Mouse (Mus musculus) lung, embryonic 14.5 days (tissue): ENCODE measurements around the gene Farsb. TPM values are rescaled to one million over a fixed set of nuclear protein-coding genes. Genes with fewer than 3 reads are reported as not detected.

Source experiments
- ATAC-seq: fragments of 200-750 bp; cut with Nextera tagmentation; 2 replicates; pipeline ENCODE4 v1.8.0; 2017; ENCODE audit warnings: mild to moderate bottlenecking, moderate TSS enrichment, moderate library complexity; ENCODE audit not compliant: insufficient read depth
- DNase-seq: peaks from one replicate; pipeline ENCODE4 v3.0.0-alpha.2; 2015
- H3K27ac ChIP-seq: fragments of 300-500 bp; sonication (generic); 2 replicates; pipeline ENCODE4 v1.5.1; 2014; ENCODE audit warnings: low read depth, mild to moderate bottlenecking, moderate library complexity
- H3K27me3 ChIP-seq: fragments of 300-500 bp; sonication (generic); 2 replicates; pipeline ENCODE4 v1.6.1; 2014; ENCODE audit warnings: low read length, control low read depth; ENCODE audit not compliant: insufficient read depth
- H3K36me3 ChIP-seq: fragments of 300-500 bp; sonication (generic); 2 replicates; pipeline ENCODE4 v1.6.1; 2014; ENCODE audit warnings: control low read depth; ENCODE audit not compliant: insufficient read depth
- H3K4me1 ChIP-seq: fragments of 300-500 bp; sonication (generic); 2 replicates; pipeline ENCODE4 v1.6.1; 2014; ENCODE audit warnings: antibody characterized with exemption, control low read depth; ENCODE audit not compliant: insufficient read depth
- H3K4me2 ChIP-seq: fragments of 300-500 bp; sonication (generic); 2 replicates; pipeline ENCODE4 v1.6.1; 2014; ENCODE audit warnings: mild to moderate bottlenecking
- H3K4me3 ChIP-seq: fragments of 300-500 bp; sonication (generic); 2 replicates; pipeline ENCODE4 v1.5.1; 2014; ENCODE audit warnings: low read depth, low read length
- H3K9ac ChIP-seq: fragments of 300-500 bp; sonication (generic); 2 replicates; pipeline ENCODE4 v1.6.1; 2014
- H3K9me3 ChIP-seq: fragments of 300-500 bp; sonication (generic); 2 replicates; pipeline ENCODE4 v1.6.1; 2016; ENCODE audit warnings: low read depth, low read length, control low read depth
- CTCF ChIP-seq: IDR thresholded peaks from 2 replicates; pipeline ENCODE4 v1.5.1; 2016; ENCODE audit warnings: antibody characterized with exemption, low read depth
- WGBS: fragments of 180-500 bp; shearing (Covaris S2); extraction: QIAGEN DNeasy Blood & Tissue Kit; methylation state at CpG from one replicate; pipeline ENCODE4 v1.1.7; 2014; 5-methylcytosine and 5-hydroxymethylcytosine counted together
- polyA plus RNA-seq: library from polyadenylated mRNA; unstranded; fragments of >200 nt; fragmentation: Nextera tagmentation; extraction: Ambion mirVana; gene quantifications from 2 replicates; pipeline ENCODE4 v1.2.1, GENCODE M21; 2014

The Farsb gene
- polyA plus RNA-seq, 1 experiment from 2014 or later, result 140 TPM

DNA sequence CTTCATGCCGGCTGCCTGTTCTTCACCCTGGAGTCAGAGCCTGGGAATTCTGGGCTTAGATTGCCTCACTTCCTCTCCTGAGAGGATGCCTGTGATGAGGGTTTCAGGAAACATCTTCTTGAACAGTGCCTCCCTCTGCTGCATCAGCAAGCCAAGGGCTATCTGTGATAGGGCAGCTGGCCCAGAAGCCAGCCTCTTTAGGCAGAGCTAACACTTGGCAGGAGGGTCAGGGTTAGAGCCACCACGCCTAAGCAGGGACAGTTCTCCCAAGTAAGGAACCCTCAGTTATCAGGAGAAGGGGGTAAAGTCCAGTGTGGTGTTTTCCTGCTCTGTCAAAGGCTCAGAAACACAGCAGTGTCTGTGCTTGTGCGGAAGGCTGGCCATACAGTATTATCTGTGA is 88.9 kb downstream of the Farsb start:
- WGBS, result 57% methylated on average over 3 of the region's 3 CpGs
- Histone ChIP-seq H3K27me3 (no peaks in the 10 kb centered on the region), H3K4me2 (no peak overlapping the region), H3K9me3 (no peaks in the 10 kb centered on the region), H3K27ac (no peak overlapping the region), H3K9ac (no peak overlapping the region), H3K4me1 (no peaks in the 10 kb centered on the region), H3K36me3 (no peaks in the 10 kb centered on the region), H3K4me3 (no peak overlapping the region)
- ATAC-seq, result no peak
- DNase-seq, result no peak
- TF ChIP-seq CTCF, result no peak

DNA sequence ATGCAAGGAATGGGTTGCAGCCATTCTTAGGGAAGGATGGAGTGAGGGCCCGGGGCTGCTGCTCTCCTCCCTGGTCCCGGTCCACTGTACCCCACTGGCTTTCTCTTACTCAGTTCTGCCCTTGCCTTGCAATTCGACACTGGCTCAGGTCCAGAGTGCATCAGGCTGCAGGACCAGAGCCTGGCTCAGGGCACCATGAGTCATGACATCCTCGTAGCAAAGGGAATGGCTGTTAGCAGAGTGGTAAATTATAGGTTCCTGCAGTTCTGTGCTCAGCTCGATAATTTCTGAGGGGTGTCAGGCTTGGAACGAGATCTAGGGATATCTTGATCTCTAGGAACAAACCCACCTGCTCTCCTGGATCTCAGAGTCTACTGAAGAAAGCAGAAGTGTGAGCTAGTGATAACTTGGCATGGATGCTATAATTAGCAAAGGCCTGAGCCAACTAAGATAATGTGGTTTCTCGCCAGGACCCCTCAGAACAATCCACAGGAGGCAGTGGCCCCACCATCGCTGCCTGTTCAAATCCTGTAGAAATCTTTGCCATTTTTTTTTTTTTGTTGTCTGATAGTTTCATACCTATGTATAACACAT is 92.3 kb downstream of the Farsb start:
- Histone ChIP-seq H3K4me3 (no peak overlapping the region), H3K36me3 (no peaks in the 10 kb centered on the region), H3K4me1 (no peaks in the 10 kb centered on the region), H3K27ac (no peak overlapping the region), H3K27me3 (no peaks in the 10 kb centered on the region), H3K4me2 (no peak overlapping the region), H3K9ac (no peak overlapping the region), H3K9me3 (no peaks in the 10 kb centered on the region)
- TF ChIP-seq CTCF, result no peak
- DNase-seq (peak; percentile 6), ATAC-seq (no peak)
- WGBS, result 46% methylated on average over 8 of the region's 8 CpGs

DNA sequence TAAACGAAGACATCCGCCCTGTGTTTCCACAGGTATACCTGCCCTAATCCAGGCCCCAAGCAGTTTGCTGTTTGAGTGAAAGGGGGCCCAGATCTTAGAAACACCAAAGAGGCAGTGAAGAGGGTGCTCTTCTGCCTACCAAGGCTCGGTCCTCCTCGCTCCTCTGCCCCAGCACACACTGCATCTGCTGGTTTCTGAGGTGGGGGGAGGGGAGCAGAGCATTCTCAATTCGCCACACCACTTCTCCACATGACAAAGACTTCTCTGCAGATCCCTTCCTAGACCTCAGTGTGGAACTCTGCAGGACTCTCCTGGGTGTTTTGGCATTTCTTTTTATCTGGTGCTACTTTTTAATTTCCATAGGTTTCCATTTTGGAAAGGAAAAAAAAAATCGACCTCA is 93.0 kb downstream of the Farsb start:
- no peak overlapping the region for H3K4me3 ChIP-seq
- DNase-seq (no peak), ATAC-seq (no peak)
- no peaks in the 10 kb centered on the region for H3K4me1 ChIP-seq
- no peaks in the 10 kb centered on the region for H3K27me3 ChIP-seq
- H3K9me3 ChIP-seq, result no peaks in the 10 kb centered on the region
- H3K4me2 ChIP-seq, result no peak overlapping the region
- TF ChIP-seq CTCF, result no peak
- no peaks in the 10 kb centered on the region for H3K36me3 ChIP-seq
- WGBS, result 37% methylated on average over 6 of the region's 6 CpGs
- no peak overlapping the region for H3K9ac ChIP-seq
- no peak overlapping the region for H3K27ac ChIP-seq

DNA sequence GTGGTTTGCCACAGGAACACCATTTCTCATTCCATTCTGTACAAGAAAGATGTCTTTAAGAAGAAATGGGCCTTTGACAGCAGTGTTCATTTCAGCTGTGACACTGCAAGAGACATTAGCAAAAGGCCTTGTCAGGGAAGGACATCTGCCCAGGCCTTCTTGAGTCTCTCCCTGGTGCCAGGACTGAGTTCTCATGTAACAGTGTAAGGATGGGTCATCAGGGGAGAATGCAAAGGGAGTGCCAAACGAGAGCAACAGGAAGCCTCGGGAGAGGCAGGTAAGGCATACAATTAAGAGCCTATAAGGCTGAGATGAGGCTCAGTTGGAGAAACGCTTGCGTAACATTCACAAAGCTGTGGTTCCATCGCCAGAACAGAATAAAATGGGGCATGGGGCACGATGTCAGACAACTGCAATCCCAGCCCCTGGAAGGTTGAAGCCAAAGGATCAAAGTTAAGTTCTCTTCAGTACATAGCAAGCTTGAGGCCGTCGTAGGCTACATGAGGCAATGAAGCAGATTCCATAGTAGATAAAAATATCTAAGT is 93.4 kb downstream of the Farsb start:
- H3K4me1 ChIP-seq, result no peaks in the 10 kb centered on the region
- no peaks in the 10 kb centered on the region for H3K36me3 ChIP-seq
- no peak overlapping the region for H3K4me2 ChIP-seq
- TF ChIP-seq CTCF, result no peak
- no peak for ATAC-seq
- WGBS, result 61% methylated on average over 8 of the region's 8 CpGs
- no peaks in the 10 kb centered on the region for H3K9me3 ChIP-seq
- no peak for DNase-seq
- no peak overlapping the region for H3K9ac ChIP-seq
- no peak overlapping the region for H3K27ac ChIP-seq
- no peak overlapping the region for H3K4me3 ChIP-seq
- H3K27me3 ChIP-seq, result no peaks in the 10 kb centered on the region

DNA sequence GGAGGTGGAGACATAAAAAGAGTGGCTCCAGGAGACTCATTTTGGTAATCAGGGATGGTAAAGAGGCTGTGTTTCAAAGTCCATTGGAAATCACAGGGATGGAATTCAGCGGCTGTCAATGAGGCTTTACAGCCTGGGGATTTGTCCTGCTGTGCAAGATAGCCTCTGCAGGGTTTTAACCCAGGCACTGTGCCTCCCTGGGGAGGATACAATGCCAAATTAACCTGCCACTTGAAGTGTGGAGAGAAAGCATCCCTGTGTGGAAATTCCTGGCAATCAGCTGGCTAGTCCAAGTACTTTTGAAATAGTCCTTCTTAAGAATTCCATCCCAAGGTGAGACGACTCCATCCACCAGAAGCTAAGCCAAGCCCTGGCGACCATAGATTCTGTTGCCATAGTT is 99.8 kb downstream of the Farsb start:
- Histone ChIP-seq H3K27me3 (no peaks in the 10 kb centered on the region), H3K9ac (no peak overlapping the region), H3K36me3 (no peaks in the 10 kb centered on the region), H3K9me3 (no peaks in the 10 kb centered on the region), H3K4me2 (no peak overlapping the region), H3K4me3 (no peak overlapping the region), H3K4me1 (no peaks in the 10 kb centered on the region), H3K27ac (no peak overlapping the region)
- ATAC-seq (no peak), DNase-seq (no peak)
- no peak for TF ChIP-seq CTCF
- WGBS, result 28% methylated on average over 3 of the region's 3 CpGs

DNA sequence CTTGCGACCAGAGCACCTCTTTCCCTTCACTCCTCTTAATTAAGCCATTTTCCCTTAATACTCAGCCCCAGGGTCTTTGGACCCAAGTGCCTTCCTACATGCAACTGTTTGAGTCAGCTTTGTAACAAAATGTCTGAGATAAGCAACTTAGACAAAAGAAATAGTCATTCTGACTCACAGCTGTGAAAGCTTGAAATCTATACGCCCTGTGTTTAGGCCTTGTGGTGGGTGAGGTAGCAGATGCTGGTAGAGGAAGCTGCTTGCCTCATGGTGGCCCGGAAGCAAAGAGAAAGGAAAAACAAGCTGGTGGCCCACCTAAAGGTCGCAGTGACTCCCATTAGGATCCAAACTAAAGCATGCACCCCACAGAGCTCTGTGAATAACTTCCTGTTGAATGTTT is 100.8 kb downstream of the Farsb start:
- Histone ChIP-seq H3K27me3 (no peaks in the 10 kb centered on the region), H3K4me2 (no peak overlapping the region), H3K36me3 (no peaks in the 10 kb centered on the region), H3K27ac (no peak overlapping the region), H3K4me3 (no peak overlapping the region), H3K9me3 (no peaks in the 10 kb centered on the region), H3K4me1 (no peaks in the 10 kb centered on the region), H3K9ac (no peak overlapping the region)
- ATAC-seq, result no peak
- no peak for DNase-seq
- WGBS, result 62% methylated on average over 4 of the region's 4 CpGs
- no peak for TF ChIP-seq CTCF

DNA sequence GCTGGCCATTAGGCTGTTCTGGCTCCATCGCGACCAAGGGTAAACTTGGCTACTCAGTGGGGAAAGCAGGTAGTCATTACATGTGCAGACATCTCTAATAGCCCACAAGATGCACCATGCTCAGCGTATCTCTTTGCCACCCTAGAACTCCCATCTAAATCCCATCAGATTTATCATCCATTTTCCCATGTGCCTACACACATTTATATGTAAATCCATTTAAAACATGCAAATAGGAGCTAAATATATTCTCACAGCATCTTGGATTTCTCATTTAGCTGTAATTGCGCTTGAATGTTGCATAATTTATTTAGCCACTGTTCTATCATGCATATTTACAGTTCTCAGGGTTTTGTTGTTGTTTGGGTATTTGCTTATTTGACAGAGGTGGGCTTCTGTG is 107.7 kb downstream of the Farsb start:
- WGBS, result 94% methylated on average over 4 of the region's 4 CpGs
- no peaks in the 10 kb centered on the region for H3K36me3 ChIP-seq
- no peak overlapping the region for H3K9ac ChIP-seq
- H3K4me3 ChIP-seq, result no peak overlapping the region
- TF ChIP-seq CTCF, result no peak
- H3K27ac ChIP-seq, result no peak overlapping the region
- H3K9me3 ChIP-seq, result no peaks in the 10 kb centered on the region
- no peak overlapping the region for H3K4me2 ChIP-seq
- H3K4me1 ChIP-seq, result no peaks in the 10 kb centered on the region
- DNase-seq, result no peak
- ATAC-seq, result no peak
- H3K27me3 ChIP-seq, result no peaks in the 10 kb centered on the region
